Mouse (Mus musculus) brain, adult 2 months (tissue): ENCODE data around the gene Mthfsl.
"Not testable (repeated sequence)": the region's sequence is repeated elsewhere in the genome, so short reads cannot be mapped to it uniquely, and the experiment has no call there.

ENCODE experiments used
- DNase-seq: peaks from one replicate; pipeline ENCODE4 v3.0.0; 2011; ENCODE audit warnings: low read depth, low spot score

Gene Mthfsl

GRCm38 (mm10) chr9:88691307-88691706 lies 28.8 kb downstream of the Mthfsl start:
- DNase-seq, result not testable (repeated sequence)

GRCm38 (mm10) chr9:88689451-88689850 lies 30.6 kb downstream of the Mthfsl start:
- not testable (repeated sequence) for DNase-seq

GRCm38 (mm10) chr9:88686719-88687118 lies 33.4 kb downstream of the Mthfsl start:
- DNase-seq, result not testable (repeated sequence)

GRCm38 (mm10) chr9:88658341-88658740 lies 61.8 kb downstream of the Mthfsl start:
- not testable (repeated sequence) for DNase-seq

GRCm38 (mm10) chr9:88650742-88651141 lies 69.4 kb downstream of the Mthfsl start:
- not testable (repeated sequence) for DNase-seq
